Mouse (Mus musculus) testis, adult 2 months (tissue): ENCODE data around the gene Eif3f.

Source experiments
- CTCF ChIP-seq: fragments of 200-500 bp; IDR thresholded peaks from 2 replicates; pipeline ENCODE4 v1.5.1; 2012; ENCODE audit warnings: low read depth, mild to moderate bottlenecking, inconsistent platforms, low read length, moderate library complexity; ENCODE audit not compliant: control insufficient read depth, insufficient read depth, insufficient replicate concordance
- POLR2A ChIP-seq: fragments of 200-500 bp; IDR thresholded peaks from 2 replicates; pipeline ENCODE4 v1.6.1; 2012; ENCODE audit warnings: low read depth, mild to moderate bottlenecking, inconsistent platforms, low read length, moderate library complexity; ENCODE audit not compliant: control insufficient read depth

- no peak for TF ChIP-seq CTCF
- TF ChIP-seq POLR2A = no peak
Observed at GRCm38 (mm10) chr7:108894320-108894719, 39.9 kb upstream of the Eif3f start, which contains the start of gene Olfr519.
